Mouse (Mus musculus): Measurements from ENCODE around the gene Cad. TPM values are rescaled to one million over a fixed set of nuclear protein-coding genes. Genes with fewer than 3 reads are reported as not detected.

Gene Cad
- polyA plus RNA-seq, 1 experiment from 2014 or later: 33.7 TPM

Other genes starting within 250 kb of the Cad start
- 30.7 and 33.0 TPM in 2 replicates for gene Mapre3, start 240.1 kb upstream of the Cad start, polyA plus RNA-seq (2015; fragmentation: Nextera tagmentation; extraction: Ambion mirVana)
- 93.3 and 95.2 TPM in 2 replicates for gene Tmem214, start 186.8 kb upstream of the Cad start, polyA plus RNA-seq (2015; fragmentation: Nextera tagmentation; extraction: Ambion mirVana)
- 32.5 and 34.0 TPM in 2 replicates for gene Agbl5, start 166.1 kb upstream of the Cad start, polyA plus RNA-seq (2015; fragmentation: Nextera tagmentation; extraction: Ambion mirVana)
- 408 and 424 TPM in 2 replicates for gene Ost4, start 147.0 kb upstream of the Cad start, polyA plus RNA-seq (2015; fragmentation: Nextera tagmentation; extraction: Ambion mirVana)
- gene Emilin1, start 141.4 kb upstream of the Cad start, polyA plus RNA-seq (2015; fragmentation: Nextera tagmentation; extraction: Ambion mirVana): 279 and 281 TPM in 2 replicates
- 20.0 and 22.6 TPM in 2 replicates for gene Khk, start 133.3 kb upstream of the Cad start, polyA plus RNA-seq (2015; fragmentation: Nextera tagmentation; extraction: Ambion mirVana)
- gene Cgref1, start 109.2 kb upstream of the Cad start, polyA plus RNA-seq (2015; fragmentation: Nextera tagmentation; extraction: Ambion mirVana): 7.6 and 8.7 TPM in 2 replicates
- 136 and 142 TPM in 2 replicates for gene Preb, start 94.4 kb upstream of the Cad start, polyA plus RNA-seq (2015; fragmentation: Nextera tagmentation; extraction: Ambion mirVana)
- not detected in 2 replicates for gene Tcf23, start 86.1 kb upstream of the Cad start, polyA plus RNA-seq (2015; fragmentation: Nextera tagmentation; extraction: Ambion mirVana)
- 147 and 156 TPM in 2 replicates for gene Atraid, start 6.5 kb upstream of the Cad start, polyA plus RNA-seq (2015; fragmentation: Nextera tagmentation; extraction: Ambion mirVana)
- 13.4 and 14.1 TPM in 2 replicates for gene Slc5a6, start 5.9 kb upstream of the Cad start, polyA plus RNA-seq (2015; fragmentation: Nextera tagmentation; extraction: Ambion mirVana)
- not detected in 2 replicates for gene Dnajc5g, start 51.5 kb downstream of the Cad start, polyA plus RNA-seq (2015; fragmentation: Nextera tagmentation; extraction: Ambion mirVana)
- 0.38 and 0.57 TPM in 2 replicates for gene Slc30a3, start 53.5 kb downstream of the Cad start, polyA plus RNA-seq (2015; fragmentation: Nextera tagmentation; extraction: Ambion mirVana)
- 7.2 and 8.1 TPM in 2 replicates for gene Trim54, start 61.9 kb downstream of the Cad start, polyA plus RNA-seq (2015; fragmentation: Nextera tagmentation; extraction: Ambion mirVana)
- gene Ucn, start 84.0 kb downstream of the Cad start, polyA plus RNA-seq (2015; fragmentation: Nextera tagmentation; extraction: Ambion mirVana): not detected in 2 replicates
- gene Mpv17, start 99.5 kb downstream of the Cad start, polyA plus RNA-seq (2015; fragmentation: Nextera tagmentation; extraction: Ambion mirVana): 68.7 and 69.4 TPM in 2 replicates
- gene Gm29609, start 125.1 kb downstream of the Cad start, polyA plus RNA-seq (2015; fragmentation: Nextera tagmentation; extraction: Ambion mirVana): 0.99 and 1.8 TPM in 2 replicates
- 84.8 and 92.4 TPM in 2 replicates for gene Gtf3c2, start 125.4 kb downstream of the Cad start, polyA plus RNA-seq (2015; fragmentation: Nextera tagmentation; extraction: Ambion mirVana)
- gene Snx17, start 138.4 kb downstream of the Cad start, polyA plus RNA-seq (2015; fragmentation: Nextera tagmentation; extraction: Ambion mirVana): 161 and 165 TPM in 2 replicates
- gene Eif2b4, start 138.7 kb downstream of the Cad start, polyA plus RNA-seq (2015; fragmentation: Nextera tagmentation; extraction: Ambion mirVana): 72.6 and 76.3 TPM in 2 replicates
- gene Zfp513, start 147.5 kb downstream of the Cad start, polyA plus RNA-seq (2015; fragmentation: Nextera tagmentation; extraction: Ambion mirVana): 10.9 and 11.0 TPM in 2 replicates
- gene Ppm1g, start 165.9 kb downstream of the Cad start, polyA plus RNA-seq (2015; fragmentation: Nextera tagmentation; extraction: Ambion mirVana): 131 and 133 TPM in 2 replicates
- 165 and 166 TPM in 2 replicates for gene Nrbp1, start 186.1 kb downstream of the Cad start, polyA plus RNA-seq (2015; fragmentation: Nextera tagmentation; extraction: Ambion mirVana)
- gene Gm9970, start 186.5 kb downstream of the Cad start, polyA plus RNA-seq (2015; fragmentation: Nextera tagmentation; extraction: Ambion mirVana): 0.38 and 0.48 TPM in 2 replicates
- 16.1 and 21.3 TPM in 2 replicates for gene Krtcap3, start 196.9 kb downstream of the Cad start, polyA plus RNA-seq (2015; fragmentation: Nextera tagmentation; extraction: Ambion mirVana)
- 37.8 and 45.0 TPM in 2 replicates for gene Ift172, start 236.3 kb downstream of the Cad start, polyA plus RNA-seq (2015; fragmentation: Nextera tagmentation; extraction: Ambion mirVana)
- gene Fndc4, start 241.3 kb downstream of the Cad start, polyA plus RNA-seq (2015; fragmentation: Nextera tagmentation; extraction: Ambion mirVana): 83.5 and 84.4 TPM in 2 replicates
- 0.14 and 0.28 TPM in 2 replicates for gene Gckr, start 242.7 kb downstream of the Cad start, polyA plus RNA-seq (2015; fragmentation: Nextera tagmentation; extraction: Ambion mirVana)

All from limb, embryonic 13.5 days (tissue).